Mouse (Mus musculus): ENCODE measurements around the gene Hoxd1. TPM values are rescaled to one million over a fixed set of nuclear protein-coding genes. Genes with fewer than 3 reads are reported as not detected.

Hoxd1 gene
- total and polyA plus RNA-seq, 3 experiments: not detected

- no peak for DNase-seq
- intact Hi-C loops (cut with DNase I): no loop called here
- H3K4me3 ChIP-seq: no peak overlapping the region
- TF ChIP-seq CTCF (IDR thresholded peaks at IDR 0.05) (no peak), EP300 (IDR thresholded peaks at IDR 0.05; ENCODE audit: insufficient read depth, low read depth, low read length) (no peak), POLR2A (IDR thresholded peaks at IDR 0.05; ENCODE audit: insufficient read depth, low read depth, low read length) (no peak)
- WGBS: 4% methylated on average over 50 of the region's 58 CpGs
- peaks cover 42% of the 10 kb centered on the region for H3K27me3 ChIP-seq (ENCODE audit: control insufficient read depth, insufficient read depth, low read length)
- H3K4me1 ChIP-seq (ENCODE audit: control insufficient read depth, insufficient read depth, low read length): no peaks in the 10 kb centered on the region
- no peak overlapping the region for H3K9ac ChIP-seq (ENCODE audit: low read depth, low read length)
- H3K36me3 ChIP-seq (ENCODE audit: control insufficient read depth, insufficient read depth, low read length): no peaks in the 10 kb centered on the region
- H3K79me2 ChIP-seq (replicated peaks; ENCODE audit: control insufficient read depth, insufficient read depth, low read length): no peaks in the 10 kb centered on the region
- H3K27ac ChIP-seq: no peak overlapping the region
Measured at GRCm38 (mm10) chr2:74746298-74746921, 16.4 kb upstream of the Hoxd1 start.

GRCm38 (mm10) chr2:74747006-74747405 is 15.8 kb upstream of the Hoxd1 start:
- Histone ChIP-seq H3K27ac (no peak overlapping the region), H3K36me3 (ENCODE audit: control insufficient read depth, insufficient read depth, low read length) (no peaks in the 10 kb centered on the region), H3K9ac (ENCODE audit: low read depth, low read length) (no peak overlapping the region), H3K4me3 (no peak overlapping the region), H3K27me3 (ENCODE audit: control insufficient read depth, insufficient read depth, low read length) (peaks cover 43% of the 10 kb centered on the region), H3K79me2 (replicated peaks; ENCODE audit: control insufficient read depth, insufficient read depth, low read length) (no peaks in the 10 kb centered on the region), H3K4me1 (ENCODE audit: control insufficient read depth, insufficient read depth, low read length) (no peaks in the 10 kb centered on the region)
- intact Hi-C loops (cut with DNase I): no loop called here
- no peak for DNase-seq
- TF ChIP-seq EP300 (IDR thresholded peaks at IDR 0.05; ENCODE audit: insufficient read depth, low read depth, low read length): no peak
- TF ChIP-seq POLR2A (IDR thresholded peaks at IDR 0.05; ENCODE audit: insufficient read depth, low read depth, low read length): no peak
- no peak for TF ChIP-seq CTCF (IDR thresholded peaks at IDR 0.05)
- 7% methylated on average over 24 of the region's 24 CpGs for WGBS

- H3K4me3 ChIP-seq: no peak overlapping the region
- DNase-seq: no peak
- intact Hi-C loops (cut with DNase I): no loop called here
- H3K9ac ChIP-seq (ENCODE audit: low read depth, low read length): no peak overlapping the region
- peaks cover 45% of the 10 kb centered on the region for H3K27me3 ChIP-seq (ENCODE audit: control insufficient read depth, insufficient read depth, low read length)
- H3K4me1 ChIP-seq (ENCODE audit: control insufficient read depth, insufficient read depth, low read length): no peaks in the 10 kb centered on the region
- TF ChIP-seq CTCF (IDR thresholded peaks at IDR 0.05) (no peak), POLR2A (IDR thresholded peaks at IDR 0.05; ENCODE audit: insufficient read depth, low read depth, low read length) (no peak), EP300 (IDR thresholded peaks at IDR 0.05; ENCODE audit: insufficient read depth, low read depth, low read length) (no peak)
- 25% methylated on average over 11 of the region's 11 CpGs for WGBS
- no peaks in the 10 kb centered on the region for H3K79me2 ChIP-seq (replicated peaks; ENCODE audit: control insufficient read depth, insufficient read depth, low read length)
- no peaks in the 10 kb centered on the region for H3K36me3 ChIP-seq (ENCODE audit: control insufficient read depth, insufficient read depth, low read length)
- H3K27ac ChIP-seq: no peak overlapping the region
Measured at GRCm38 (mm10) chr2:74747661-74748141, 15.1 kb upstream of the Hoxd1 start.

GRCm38 (mm10) chr2:74748436-74748995 is 14.3 kb upstream of the Hoxd1 start:
- intact Hi-C loops (cut with DNase I): no loop called here
- H3K27me3 ChIP-seq (ENCODE audit: control insufficient read depth, insufficient read depth, low read length): peaks cover 52% of the 10 kb centered on the region
- WGBS: 18% methylated on average over 9 of the region's 9 CpGs

GRCm38 (mm10) chr2:74749337-74750121 is 13.3 kb upstream of the Hoxd1 start:
- WGBS: 3% methylated on average over 47 of the region's 47 CpGs
- TF ChIP-seq CTCF (IDR thresholded peaks at IDR 0.05) (no peak), POLR2A (IDR thresholded peaks at IDR 0.05; ENCODE audit: insufficient read depth, low read depth, low read length) (no peak), EP300 (IDR thresholded peaks at IDR 0.05; ENCODE audit: insufficient read depth, low read depth, low read length) (no peak)
- no peak overlapping the region for H3K9ac ChIP-seq (ENCODE audit: low read depth, low read length)
- DNase-seq: no peak
- intact Hi-C loops (cut with DNase I): no loop called here
- H3K4me1 ChIP-seq (ENCODE audit: control insufficient read depth, insufficient read depth, low read length): no peaks in the 10 kb centered on the region
- no peaks in the 10 kb centered on the region for H3K36me3 ChIP-seq (ENCODE audit: control insufficient read depth, insufficient read depth, low read length)
- H3K4me3 ChIP-seq: peak overlapping the region; percentile 22; the same call in 1 of the 2 replicates
- peaks cover 50% of the 10 kb centered on the region for H3K27me3 ChIP-seq (ENCODE audit: control insufficient read depth, insufficient read depth, low read length)
- H3K27ac ChIP-seq: no peak overlapping the region
- H3K79me2 ChIP-seq (replicated peaks; ENCODE audit: control insufficient read depth, insufficient read depth, low read length): no peaks in the 10 kb centered on the region

More at GRCm38 (mm10) chr2:74748436-74748995, 14.3 kb upstream of the Hoxd1 start:
- Histone ChIP-seq H3K27ac (no peak overlapping the region), H3K79me2 (replicated peaks; ENCODE audit: control insufficient read depth, insufficient read depth, low read length) (no peaks in the 10 kb centered on the region), H3K36me3 (ENCODE audit: control insufficient read depth, insufficient read depth, low read length) (no peaks in the 10 kb centered on the region), H3K4me1 (ENCODE audit: control insufficient read depth, insufficient read depth, low read length) (no peaks in the 10 kb centered on the region), H3K9ac (ENCODE audit: low read depth, low read length) (no peak overlapping the region), H3K4me3 (no peak overlapping the region)
- TF ChIP-seq POLR2A (IDR thresholded peaks at IDR 0.05; ENCODE audit: insufficient read depth, low read depth, low read length) (no peak), EP300 (IDR thresholded peaks at IDR 0.05; ENCODE audit: insufficient read depth, low read depth, low read length) (no peak), CTCF (IDR thresholded peaks at IDR 0.05) (no peak)
- no peak for DNase-seq
